Mouse (Mus musculus): Measurements from ENCODE around the gene Hs3st6.

The Hs3st6 gene

DNA sequence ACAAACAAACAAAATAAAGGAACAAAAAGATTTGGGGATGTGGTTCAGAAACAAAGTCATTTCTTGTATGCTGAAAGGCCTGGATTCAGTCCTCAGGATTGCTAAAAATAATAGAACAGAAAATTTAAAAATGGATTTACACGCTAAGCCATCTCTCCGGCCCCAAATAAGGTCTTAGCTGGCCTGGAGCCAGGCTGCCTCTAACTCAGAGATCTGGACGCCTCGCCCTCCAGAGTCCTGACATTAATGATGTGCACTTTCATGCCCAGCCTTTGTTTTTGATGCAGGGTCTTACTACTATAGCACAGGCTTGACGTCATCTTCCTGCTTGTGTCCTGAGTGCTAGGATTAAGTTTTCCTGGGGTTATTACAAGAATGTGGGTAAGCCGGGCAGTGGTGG is 23.7 kb upstream of the Hs3st6 start:
- no peak for DNase-seq

DNA sequence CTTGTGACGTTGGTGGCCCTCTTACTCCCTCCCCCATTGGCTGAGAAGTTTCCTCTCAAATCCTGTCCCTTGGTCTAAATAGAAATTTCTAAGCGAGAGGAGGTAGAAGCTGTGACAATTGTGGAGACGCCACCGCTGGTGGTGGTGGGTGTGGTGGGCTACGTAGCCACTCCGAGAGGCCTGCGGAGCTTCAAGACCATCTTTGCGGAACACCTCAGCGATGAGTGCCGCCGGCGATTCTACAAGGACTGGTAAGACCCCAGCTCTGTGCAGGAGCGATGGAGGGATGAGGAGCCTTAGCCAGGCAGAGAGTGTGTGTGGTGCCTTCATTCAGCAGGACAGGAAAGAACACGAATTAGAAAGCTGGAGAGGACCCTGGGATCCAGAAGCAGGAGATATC is 22.0 kb upstream of the Hs3st6 start:
- DNase-seq, result no peak

DNA sequence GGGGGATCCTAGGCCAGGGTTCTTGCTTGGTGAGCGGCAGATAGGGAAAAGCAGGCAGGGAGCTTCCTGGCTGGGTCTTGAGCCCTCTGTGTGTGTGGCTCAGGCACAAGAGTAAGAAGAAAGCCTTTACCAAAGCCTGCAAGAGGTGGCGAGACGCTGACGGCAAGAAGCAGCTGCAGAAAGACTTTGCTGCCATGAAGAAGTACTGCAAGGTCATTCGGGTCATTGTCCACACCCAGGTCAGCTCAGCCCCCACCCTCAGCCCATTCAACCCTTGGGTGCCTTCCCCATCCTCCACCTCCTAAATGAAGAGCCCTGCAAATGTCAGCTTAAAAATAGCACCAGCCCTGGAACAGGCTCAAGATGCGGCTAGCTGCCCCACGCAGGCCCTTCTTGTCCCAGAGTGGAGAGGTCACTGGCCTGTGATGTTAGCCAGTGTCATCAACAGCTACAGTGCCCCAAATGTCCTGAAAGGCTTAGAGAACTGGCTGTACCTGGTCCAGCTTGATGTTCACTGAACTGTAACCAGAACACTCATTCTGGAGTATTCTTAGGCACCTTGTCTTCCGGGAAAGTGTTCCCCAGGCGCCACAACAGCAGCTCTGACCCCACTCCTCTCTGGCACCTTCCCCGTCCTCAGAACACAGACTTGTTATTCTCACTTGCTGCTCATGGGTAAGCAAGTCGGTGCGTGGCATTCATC is 20.4 kb upstream of the Hs3st6 start:
- no peak for DNase-seq

DNA sequence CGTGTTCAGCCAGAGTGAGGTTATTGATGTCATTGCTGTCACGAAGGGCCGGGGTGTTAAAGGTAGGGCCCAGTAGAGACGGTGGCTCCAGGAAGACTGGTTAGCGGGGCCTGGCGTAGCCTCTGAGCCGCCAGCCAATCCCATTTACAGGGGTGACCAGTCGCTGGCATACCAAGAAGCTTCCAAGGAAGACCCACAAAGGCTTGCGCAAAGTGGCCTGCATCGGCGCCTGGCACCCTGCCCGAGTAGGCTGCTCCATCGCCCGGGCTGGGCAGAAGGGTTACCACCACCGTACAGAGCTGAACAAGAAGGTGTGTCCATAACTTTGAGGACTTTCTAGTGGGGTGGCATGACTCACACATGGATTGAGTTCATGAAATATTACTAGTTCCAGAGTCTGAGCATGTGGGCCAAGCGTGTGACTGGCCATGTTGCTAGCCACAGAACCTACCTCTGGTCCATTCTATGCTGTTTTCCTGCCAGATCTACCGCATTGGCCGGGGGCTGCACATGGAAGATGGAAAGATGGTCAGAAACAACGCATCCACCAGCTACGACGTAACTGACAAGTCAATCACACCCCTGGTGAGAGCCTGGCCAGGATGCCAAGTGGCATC is 19.2 kb upstream of the Hs3st6 start:
- no peak for DNase-seq

DNA sequence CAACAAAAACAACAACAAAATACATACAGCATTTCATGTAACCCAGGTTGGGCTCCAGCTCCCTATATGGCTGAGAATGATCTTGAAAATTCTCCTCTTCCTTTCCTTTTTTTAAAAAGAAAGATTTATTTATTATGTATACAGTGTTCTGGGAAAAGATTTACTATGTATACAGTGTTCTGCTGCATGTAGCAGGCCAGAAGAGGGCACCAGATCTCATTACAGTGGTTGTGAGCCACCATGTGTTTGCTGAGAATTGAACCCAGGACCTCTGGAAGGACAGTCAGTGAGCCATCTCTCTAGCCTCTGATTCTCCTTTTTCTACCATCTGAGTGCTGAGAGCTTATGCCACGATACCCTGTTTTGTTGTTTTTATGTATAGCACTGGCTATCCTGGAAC is 18.3 kb upstream of the Hs3st6 start:
- no peak for DNase-seq

DNA sequence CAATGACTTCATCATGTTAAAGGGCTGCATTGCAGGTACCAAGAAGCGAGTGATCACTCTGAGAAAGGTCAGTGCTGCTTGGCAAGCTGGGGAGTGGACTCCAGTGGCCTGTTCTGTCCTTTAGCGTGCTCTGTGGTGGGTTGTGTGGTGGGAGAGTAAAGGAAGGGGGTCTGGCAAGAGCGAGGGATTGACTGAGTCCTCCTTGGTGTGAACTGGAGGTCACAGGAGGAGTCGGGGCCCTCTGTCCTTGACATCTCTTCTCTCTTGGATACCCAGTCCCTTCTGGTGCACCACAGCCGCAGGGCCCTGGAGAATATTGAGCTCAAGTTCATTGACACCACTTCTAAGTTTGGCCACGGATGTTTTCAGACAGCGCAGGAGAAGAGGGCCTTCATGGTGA is 17.3 kb upstream of the Hs3st6 start:
- no peak for DNase-seq

DNA sequence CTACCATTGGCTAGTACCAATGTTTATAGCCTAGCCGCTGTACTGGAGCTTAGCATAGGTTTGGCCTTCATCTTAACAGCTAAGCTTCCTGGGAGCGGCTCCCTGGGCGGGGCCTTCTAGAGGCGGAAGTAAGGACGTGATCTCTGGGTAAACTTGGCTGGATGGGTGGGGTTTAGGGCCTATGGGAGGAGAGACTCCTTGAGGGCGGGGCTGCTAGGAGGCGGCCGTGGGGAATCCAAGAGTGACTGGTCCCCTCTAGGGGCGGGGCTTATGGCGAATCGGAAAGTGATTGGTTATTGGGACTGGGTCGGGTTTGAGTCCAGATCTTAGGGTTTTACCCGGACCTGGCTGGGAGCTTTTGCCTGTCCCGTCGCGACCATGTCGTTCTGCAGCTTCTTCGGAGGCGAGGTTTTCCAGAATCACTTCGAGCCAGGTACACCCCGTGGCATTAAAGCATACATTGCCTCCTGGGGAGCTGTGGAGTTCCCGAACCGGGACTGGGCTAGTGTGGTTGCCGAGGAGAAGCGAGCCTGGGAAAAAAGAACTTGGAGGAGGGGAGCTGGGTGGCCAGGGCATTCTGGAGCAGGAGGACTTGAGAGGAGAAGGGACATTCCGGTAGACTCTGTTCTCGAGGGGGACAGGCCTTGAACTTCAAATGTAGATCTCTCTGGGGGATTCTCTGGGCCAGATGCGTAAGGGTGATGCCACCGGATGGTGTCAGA is 16.3 kb upstream of the Hs3st6 start, which contains the start of gene Msrb1:
Msrb1 (plus strand) TSS at position 313 of the 722 bp plus-strand sequence.
- peak; percentile 93 to 96 for DNase-seq

DNA sequence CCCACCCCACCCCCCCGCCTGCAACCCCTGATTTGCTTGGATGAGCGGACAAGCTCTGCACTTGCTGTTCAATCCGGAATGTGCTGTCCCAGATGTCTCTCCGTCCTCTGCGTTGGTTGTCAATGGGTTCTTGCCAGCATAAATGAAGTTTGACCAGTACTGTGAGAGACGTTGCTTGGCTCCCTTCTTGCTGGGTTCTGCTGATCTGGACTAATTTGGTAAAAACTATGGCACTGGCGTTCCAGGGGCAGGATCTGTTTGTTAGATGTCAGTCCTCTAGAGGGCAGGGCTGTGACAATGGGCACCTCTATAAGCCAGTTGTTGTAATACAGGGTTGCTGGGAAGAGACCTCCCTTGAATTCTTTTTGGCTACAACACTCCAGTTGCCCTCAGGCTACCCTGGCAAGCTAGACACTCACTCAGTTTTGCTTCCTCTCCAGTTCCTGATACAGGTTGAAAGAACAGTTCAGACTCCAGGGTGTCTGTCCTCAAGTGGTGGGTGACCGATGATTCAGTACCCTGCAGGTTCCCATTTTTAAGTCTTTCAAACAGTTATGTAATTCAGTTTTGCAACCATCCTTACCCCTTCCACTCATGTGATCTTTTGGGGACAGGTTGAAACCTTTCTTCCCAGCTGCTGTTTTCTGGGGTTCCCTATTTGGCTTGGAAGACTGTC is 15.5 kb upstream of the Hs3st6 start:
- DNase-seq, result no peak

DNA sequence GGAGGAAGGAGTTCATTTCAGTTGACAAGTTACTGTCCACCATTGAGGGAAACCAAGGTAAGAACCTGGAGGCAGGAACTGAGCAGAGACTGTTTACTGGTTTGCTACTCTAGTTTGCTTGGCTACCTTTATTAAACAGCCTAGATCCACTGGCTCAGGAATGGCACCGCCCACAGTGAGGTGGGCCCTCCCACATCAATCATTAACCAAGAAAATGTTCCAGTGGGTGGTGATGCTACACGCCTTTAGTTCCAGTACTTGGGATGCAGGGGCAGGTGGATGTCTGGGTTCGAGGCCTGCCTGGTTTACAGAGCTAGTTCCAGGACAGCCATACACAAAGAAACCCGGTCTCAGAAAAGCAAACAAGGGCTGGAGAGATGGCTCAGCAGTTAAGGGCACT is 14.6 kb upstream of the Hs3st6 start:
- no peak for DNase-seq

DNA sequence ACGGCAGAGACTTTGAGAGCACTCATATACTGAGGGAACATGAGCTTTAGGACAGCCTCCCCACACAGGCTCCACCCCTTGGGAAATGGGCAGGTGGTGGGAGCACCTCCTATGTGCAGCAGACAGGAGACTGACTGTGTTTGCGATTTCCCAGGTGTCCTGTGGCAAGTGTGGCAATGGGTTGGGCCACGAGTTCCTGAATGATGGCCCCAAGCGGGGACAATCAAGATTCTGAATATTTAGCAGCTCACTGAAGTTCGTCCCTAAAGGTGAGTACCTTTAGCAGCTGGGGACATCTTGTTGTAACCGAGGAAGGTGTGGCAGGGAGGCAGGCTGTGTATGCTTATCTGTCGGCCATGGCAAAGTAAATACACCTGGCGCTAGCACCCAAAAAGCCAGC is 12.9 kb upstream of the Hs3st6 start:
- no peak for DNase-seq

DNA sequence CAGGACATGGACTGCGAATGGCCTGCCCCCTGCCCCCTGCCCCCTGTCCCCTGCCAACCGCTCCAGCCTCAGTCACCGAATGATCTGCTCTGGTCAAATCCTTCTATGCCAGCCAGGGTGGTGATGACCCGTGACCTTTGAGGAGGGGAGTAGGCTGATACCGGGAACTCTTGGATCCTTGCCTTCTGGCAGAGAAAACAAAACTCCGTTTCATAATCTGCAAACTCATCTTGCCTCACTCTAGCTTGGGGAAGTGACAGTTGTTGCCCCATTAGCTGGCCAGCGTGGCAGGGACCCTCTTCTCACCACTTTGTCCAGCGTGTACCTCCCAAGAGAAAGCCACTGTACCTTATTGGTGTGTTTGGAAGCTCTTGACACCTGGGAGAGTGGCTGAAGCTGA is 10.5 kb upstream of the Hs3st6 start:
- DNase-seq, result no peak

DNA sequence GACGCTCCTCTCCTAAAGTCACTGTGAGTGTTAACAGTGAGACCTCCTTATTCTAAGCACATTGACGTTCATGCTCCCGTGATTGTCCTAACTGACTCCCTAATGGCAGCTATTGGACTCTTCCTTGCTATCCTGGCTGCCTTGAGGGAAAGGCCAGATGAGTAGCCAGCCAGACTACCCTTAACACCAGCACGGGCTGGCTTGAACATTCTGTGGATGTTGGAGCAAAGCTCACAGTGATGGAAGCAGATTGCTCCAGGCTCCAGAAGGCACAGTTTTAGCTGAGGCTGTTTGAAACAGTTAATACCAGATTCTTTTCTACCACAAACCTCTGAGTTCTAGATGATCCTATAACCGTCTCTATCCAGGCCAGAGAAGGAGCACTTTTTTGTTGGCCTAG is 8.9 kb upstream of the Hs3st6 start:
- no peak for DNase-seq

DNA sequence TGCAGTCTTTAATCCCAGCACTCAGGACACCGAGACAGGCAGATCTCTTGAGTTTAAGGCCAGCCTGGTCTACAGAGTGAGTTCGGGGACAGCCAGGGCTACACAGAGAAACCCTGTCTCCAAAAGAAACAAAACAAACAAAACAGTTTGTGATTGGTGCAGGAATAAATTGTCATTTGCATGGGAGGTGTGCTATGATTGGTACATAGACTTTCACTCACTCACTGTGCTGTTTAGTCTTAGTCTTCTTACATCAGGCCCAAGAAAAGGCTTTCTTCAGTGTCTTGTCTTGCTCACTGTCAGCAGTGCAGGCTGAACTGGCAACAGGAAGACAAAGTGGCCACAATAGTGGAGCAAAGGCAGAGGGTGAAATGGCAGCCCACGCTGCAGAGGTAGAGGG is 8.4 kb upstream of the Hs3st6 start:
- DNase-seq, result no peak

DNA sequence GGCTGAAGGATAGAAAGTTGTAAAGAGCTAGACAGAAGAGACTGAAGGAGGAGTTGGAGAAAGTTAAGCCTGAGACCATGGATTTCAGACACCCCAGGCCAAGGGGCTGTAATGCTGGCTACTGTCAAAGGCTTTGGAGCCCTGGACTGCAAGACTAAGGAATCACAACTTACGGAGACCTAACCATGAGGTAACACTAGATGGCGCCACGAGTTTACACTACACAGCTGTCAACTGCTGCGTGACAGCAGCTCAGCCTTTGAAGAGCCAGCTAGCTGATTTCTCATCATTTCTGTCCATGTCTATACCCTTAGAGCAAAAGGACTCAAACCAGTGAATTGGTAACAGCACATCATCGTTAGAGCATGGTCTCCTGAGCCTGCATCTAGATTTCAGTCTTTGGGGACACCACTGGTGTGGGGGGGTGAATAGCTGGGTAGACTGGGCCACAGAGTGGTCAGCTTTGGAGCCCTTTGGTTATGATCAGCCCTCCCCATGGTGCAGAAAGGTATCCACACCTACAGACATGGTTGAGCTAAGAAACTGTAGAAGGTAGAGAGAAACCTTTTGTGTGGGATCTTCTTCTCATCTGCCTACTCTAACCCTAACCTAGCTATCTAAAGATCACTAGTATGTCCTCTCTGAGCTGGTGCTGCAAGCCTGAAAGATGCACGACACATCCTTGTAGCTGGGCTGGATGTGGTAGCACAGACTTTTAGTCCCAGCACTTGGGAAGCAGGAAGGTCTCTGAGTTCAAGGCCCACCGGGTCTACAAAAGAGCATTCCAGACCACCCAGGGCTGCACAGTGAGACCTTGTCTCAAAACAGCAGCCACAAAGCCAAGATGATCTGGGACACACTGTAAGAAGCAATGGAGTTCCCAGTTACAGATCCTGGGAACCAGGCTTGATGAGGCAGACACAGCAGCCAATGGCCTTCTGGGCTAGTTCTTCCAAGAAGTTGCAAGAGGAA is 7.0 kb upstream of the Hs3st6 start:
- peak; percentile 87 to 89 for DNase-seq

DNA sequence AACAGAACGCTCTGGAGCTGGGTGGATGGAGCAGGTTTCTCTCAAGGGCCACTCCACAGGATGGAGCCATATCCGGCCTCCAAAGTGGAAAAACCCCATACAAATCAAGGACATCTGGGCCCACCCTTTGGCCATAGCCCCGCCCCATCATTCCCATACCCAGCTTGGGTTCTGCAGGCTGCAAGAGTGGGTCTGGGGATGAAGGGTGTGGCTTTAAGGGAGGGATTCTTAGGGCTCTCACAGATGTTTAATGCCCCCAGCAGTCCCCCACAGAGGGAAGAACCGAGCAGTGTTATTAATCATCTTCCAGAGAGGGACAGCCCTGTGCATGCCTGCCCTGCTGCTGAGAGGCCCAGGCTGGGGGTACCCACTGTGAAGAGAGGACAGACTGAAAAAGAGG is 5.8 kb upstream of the Hs3st6 start:
- DNase-seq, result no peak

DNA sequence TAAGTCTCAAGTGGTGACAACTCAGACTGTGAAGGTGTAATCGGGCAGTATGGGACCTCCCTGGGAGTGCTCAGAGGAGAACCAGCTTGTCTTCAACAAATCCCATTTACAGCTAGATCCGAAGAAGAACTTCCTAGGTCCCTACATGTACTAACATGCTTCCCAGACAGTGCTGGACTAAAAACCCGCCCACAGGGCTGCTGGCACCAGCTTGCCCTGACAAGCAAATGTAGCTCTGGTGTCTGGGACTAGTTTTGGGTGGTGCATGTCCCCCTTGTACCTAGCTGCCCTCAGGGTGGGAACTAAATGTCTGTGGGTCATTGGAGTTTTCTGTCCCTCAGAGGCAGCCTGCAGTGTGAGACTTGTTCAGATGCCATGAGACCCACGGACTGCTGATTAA is 1.3 kb upstream of the Hs3st6 start:
- DNase-seq, result no peak

DNA sequence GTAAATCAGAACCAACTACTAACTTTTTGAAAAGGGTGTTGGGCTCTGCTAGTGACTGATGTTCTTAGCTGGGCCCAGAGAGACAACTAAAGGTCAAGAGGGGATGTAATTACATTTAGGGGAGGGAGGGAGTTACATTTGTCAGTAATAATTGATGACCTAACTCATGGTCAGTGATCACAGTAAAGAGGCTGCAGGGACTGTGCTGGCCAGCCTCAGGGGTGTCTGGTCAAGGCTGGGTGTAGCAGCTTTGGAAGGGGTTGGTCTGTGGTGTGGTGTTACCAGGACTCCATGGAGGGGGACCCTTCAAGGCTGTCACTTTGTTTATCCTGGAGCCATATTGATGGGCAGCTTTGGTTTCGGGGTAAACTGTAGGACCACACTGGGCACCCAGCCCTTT is 4.6 kb downstream of the Hs3st6 start:
- no peak for DNase-seq

DNA sequence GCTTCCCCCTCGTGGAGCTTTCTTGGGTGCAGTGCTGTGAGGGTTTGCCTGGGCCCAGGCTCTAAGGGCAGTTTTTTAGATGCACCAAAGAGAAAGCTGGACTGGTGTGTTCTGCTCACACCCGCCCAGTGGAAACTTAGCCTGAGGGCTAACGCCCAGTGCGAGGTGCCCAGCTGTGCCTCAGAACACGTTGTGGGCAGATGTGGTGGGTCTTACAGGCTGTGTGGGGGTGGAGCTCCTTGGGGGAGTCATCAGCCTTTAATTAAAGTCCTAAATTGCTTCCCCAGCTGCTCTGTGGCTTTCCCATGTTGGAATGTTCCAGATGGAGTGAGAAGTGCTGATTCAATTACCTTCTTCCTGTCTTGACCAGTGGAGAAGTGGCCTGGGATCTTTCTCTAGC is 8.3 kb downstream of the Hs3st6 start:
- no peak for DNase-seq

DNA sequence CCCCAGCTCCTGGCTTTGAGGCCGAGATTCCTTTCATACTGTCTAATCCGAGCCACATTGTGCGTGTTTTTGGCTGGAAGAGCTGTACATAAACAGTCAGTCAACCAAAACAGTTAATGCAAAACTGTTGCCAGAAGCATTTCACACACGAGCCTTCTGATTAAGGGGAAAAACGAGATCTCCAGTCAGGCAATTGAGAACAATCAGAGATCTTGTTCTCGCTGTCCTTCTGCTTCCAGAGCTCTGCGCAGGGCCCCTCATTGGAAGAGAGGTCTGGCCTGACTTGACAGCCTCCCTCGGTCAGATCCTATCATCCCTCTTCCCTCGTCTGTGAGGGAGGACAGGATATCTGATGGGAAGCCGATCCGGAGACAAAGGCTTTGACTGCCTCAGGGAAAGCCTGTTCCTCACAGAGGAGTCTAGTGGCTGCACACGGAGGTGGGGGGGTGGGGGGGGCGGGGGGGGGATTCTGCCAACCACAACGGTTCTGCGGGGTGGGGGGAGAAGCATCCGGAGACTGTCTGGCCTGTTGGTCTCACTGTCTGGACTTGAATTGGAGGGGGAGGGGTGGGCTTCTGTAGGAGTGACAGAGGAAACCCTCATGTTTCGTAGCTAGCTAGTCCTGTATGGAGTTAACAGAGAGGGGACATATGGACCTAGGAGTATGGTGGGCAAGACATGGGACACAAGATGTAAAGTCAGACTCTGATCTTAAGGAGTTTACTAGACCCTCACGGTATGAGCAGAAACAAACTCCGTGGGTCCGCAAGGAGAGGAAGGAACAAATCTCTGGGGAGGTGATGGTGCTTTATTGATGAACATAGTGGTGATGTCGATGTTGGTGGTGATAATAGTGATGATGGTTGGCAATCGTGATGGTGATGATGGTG is 12.5 kb downstream of the Hs3st6 start:
- DNase-seq, result peak in 1 of 2 experiments; percentile 25

DNA sequence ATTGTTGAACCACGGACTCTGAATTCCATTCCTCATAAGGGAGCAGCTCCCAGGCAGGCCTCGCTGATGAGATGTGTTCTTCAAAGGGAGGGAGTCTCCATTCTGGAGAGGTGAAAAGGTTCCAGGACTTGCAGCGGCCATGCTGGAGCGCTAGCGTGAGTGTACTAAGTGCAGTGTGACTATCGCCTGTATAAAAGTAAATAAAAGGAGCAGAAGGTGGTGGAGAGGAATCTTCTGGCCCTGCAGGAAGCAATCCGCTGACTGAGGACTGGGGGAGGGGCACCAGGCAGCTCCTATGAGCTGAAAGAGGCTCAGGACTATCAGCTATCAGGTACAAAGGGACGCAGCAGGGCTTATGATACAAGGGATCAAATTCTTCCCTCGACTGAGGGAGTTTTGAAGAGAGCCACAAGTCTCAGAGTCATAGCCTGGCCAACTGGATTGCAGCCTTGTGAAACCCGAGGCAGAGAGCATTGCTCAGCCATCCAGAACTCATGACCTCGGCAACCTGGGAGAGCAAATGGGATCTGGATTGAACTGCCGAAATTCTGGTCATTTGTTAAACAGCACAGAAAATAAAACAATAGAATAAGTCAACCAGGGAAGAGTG is 13.6 kb downstream of the Hs3st6 start:
- DNase-seq, result no peak

DNA sequence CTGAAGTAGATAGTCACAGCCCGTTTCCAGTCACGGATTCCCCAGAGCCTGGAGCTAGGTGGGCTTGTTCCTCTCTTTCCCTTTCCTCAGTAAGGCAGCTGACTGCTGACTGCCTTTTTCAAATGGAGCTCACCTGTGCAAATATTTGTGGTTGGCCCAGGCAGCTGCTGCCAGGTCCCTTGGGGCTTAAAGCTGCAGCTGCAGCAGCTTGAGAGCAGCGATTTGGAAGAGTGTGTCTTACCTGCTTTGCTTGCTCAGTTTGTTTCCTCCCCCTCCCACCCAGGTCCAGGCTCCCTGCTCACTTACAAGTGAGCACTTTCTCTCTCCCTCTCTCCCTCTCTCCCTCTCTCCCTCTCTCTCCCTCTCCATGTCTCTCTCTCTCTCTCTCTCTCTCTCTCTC is 16.4 kb downstream of the Hs3st6 start:
- DNase-seq, result no peak
